Mouse (Mus musculus): Measurements from ENCODE around the gene Zdhhc9. TPM values are rescaled to one million over a fixed set of nuclear protein-coding genes. Genes with fewer than 3 reads are reported as not detected.
"Not testable (repeated sequence)": the region's sequence is repeated elsewhere in the genome, so short reads cannot be mapped to it uniquely, and the experiment has no call there.

The Zdhhc9 gene
- 3.0 and 3.6 TPM in 2 replicates for polyA plus RNA-seq (2016; fragmentation: Nextera tagmentation; extraction: Ambion mirVana)

DNA sequence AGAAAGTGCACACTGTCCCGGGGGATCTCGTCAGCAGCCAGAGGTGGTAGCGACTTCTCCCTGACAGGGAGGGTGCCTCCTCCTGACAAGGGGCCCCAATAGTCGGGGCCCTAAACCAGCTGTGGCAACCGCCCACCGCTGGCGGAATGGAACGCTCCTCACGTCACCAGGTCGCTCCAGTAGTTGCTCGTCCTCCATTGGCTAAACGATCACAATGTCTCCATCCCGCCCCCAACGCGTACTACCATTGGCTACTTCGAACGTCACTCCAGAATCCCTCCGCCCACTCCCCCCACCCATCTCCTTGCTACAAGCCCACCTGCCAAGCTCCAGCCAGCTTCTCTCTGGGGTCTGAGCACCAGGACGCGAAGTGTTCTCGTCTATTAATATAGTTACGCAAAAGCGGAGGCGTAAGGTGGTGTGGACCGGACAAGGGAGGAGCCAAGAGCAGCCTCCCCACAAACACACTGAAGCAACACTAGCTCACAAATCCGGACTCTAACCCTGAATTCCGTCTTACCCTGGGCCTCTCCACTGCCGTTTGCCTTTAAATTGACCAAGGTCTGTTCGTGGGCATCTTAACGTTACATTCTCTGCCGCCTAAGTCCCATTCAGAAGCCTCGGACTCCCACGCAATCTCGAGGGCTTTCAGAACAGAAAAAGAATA, at the start of gene Zdhhc9:
TSS of gene Zdhhc9 (minus strand) at position 360 of the 667 bp plus-strand sequence.
- H3K36me3 ChIP-seq (replicated peaks): no peaks in the 10 kb centered on the region
- peak within 1 kb of the TSS; percentile 85 for H3K27ac ChIP-seq
- WGBS: 20% methylated on average over 34 of the region's 34 CpGs

DNA sequence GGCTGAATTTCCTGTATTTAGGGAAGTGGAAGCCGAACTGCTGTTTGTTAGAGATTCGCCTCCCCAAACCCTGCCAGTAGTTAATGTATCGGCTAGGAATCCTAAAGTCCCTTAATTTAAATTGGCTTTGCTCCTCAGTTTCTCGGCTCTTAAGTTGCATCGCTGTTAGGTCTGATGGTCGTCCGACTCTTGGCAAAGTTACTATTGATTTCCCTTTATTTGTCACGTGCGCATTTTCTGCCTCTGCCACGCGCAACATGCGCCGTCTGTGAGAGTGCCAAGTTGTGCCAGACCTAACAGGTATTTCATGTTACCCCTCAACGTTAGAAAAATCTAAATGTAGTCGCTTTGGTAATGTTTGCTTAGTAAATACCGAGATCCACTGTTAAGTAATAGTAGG, 48.3 kb upstream of the Zdhhc9 start:
- H3K36me3 ChIP-seq (replicated peaks): peaks cover 31% of the 10 kb centered on the region
- peak overlapping the region; percentile 53; the same call in 1 of the 2 replicates for H3K27ac ChIP-seq
- 13% methylated on average over 16 of the region's 16 CpGs for WGBS
- peaks cover 8% of the 10 kb centered on the region for H3K4me1 ChIP-seq
- DNase-seq (ENCODE audit: extremely low spot score, low spot score): no peak
- no peaks in the 10 kb centered on the region for H3K9me3 ChIP-seq
- no peaks in the 10 kb centered on the region; the same call in 1 of the 2 replicates for H3K27me3 ChIP-seq (ENCODE audit: poor library complexity, severe bottlenecking)
- peak overlapping the region; percentile 59 for H3K4me3 ChIP-seq

More for the DNA sequence above, at the start of gene Zdhhc9:
- DNase-seq (ENCODE audit: extremely low spot score, low spot score): peak; percentile 87
- Histone ChIP-seq H3K4me3 (peak within 1 kb of the TSS; percentile 69), H3K4me1 (peaks cover 7% of the 10 kb centered on the region), H3K27me3 (ENCODE audit: poor library complexity, severe bottlenecking) (no peaks in the 10 kb centered on the region), H3K9me3 (no peaks in the 10 kb centered on the region)

DNA sequence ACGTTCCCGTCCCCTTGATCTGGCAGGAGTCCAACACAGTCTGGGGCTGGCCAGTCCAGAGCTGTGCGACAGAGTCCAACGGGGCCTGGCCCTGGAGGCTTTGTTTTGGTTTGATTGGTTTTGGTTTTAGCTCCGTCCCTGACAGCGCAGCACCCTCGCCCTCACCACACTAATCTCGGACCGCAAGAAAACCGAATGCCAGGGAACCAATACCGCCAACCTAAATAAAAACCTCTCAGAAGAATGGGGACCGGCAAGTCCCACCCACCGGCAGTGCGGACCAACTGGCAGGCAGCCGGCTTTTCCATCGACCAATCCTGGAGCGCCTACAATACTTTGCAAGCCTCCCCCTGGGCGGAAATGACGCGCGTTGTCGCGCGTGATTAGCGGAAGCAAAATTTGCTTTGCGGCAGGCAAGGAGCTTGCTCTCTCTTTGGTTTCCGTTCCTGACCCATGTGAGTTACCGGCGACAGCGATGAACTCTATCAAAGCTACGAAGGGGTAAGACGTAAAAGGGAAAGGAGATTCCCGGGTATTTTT, 47.9 kb upstream of the Zdhhc9 start, which contains the start of gene Utp14a:
TSS of gene Utp14a (plus strand) at position 395 of the 540 bp plus-strand sequence.
- Histone ChIP-seq H3K4me1 (peaks cover 8% of the 10 kb centered on the region), H3K36me3 (replicated peaks) (peaks cover 26% of the 10 kb centered on the region), H3K4me3 (peak within 1 kb of the TSS; percentile 59), H3K27ac (peak within 1 kb of the TSS; percentile 83), H3K9me3 (no peaks in the 10 kb centered on the region), H3K27me3 (ENCODE audit: poor library complexity, severe bottlenecking) (no peaks in the 10 kb centered on the region; the same call in 1 of the 2 replicates)
- peak; percentile 92 for DNase-seq (ENCODE audit: extremely low spot score, low spot score)
- 13% methylated on average over 33 of the region's 33 CpGs for WGBS

DNA sequence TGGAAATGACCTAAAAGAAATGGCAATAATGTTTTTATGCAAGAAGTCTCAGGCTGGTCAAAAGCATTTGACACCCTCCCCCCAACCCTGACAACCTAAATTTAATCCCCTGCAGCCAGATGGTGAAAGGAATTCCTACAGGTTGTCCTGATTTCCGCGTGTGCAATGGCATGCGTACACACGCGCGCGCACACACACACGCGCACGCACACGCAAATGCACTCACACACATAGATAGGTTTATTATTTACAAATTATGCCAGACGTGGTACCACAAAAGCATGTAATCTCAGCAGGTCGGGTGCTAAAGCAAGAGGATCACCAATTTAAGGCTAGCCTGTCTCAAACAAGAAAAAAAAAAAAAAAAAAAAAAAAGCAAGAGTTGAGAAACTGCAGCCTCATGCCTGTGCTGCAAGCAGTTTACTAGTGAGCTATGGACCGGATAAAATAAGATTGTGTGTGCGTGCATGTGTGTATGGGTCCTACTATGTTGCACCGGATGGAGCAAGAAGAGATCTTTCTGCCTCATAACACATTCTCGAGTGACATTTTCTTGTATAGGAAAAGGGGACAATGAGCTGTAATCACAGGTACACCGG, 47.3 kb upstream of the Zdhhc9 start:
- Histone ChIP-seq H3K27me3 (ENCODE audit: poor library complexity, severe bottlenecking) (no peaks in the 10 kb centered on the region; the same call in 1 of the 2 replicates), H3K27ac (peak overlapping the region; percentile 83), H3K4me3 (peak overlapping the region; percentile 59), H3K9me3 (no peaks in the 10 kb centered on the region), H3K4me1 (peaks cover 8% of the 10 kb centered on the region), H3K36me3 (replicated peaks) (peaks cover 20% of the 10 kb centered on the region)
- DNase-seq (ENCODE audit: extremely low spot score, low spot score): peak; percentile 14
- WGBS: 12% methylated on average over 18 of the region's 18 CpGs

DNA sequence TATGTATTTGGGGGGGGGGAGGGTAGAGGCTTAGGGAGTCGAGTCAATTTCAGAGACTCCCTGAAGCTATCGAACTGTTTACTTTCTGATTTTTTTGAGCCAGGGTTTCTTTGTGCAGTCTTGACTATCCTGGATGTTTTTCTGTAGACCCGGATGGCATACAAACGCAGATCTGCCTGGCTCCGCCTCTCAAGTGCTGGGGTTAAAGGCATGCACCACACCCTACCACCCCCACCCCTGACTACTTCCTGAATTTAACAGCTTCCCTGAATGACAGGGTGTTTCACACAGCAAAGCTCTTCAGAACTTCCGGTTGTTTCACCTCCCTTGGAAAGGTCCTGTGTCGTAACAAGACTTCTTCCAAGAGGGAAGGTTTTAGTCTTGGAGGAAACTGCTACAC, 25.7 kb upstream of the Zdhhc9 start:
- Histone ChIP-seq H3K27me3 (ENCODE audit: poor library complexity, severe bottlenecking) (no peaks in the 10 kb centered on the region), H3K4me3 (no peak overlapping the region), H3K4me1 (no peaks in the 10 kb centered on the region), H3K27ac (no peak overlapping the region), H3K36me3 (replicated peaks) (no peaks in the 10 kb centered on the region), H3K9me3 (no peaks in the 10 kb centered on the region)
- 76% methylated on average over 7 of the region's 7 CpGs for WGBS
- DNase-seq (ENCODE audit: extremely low spot score, low spot score): no peak

DNA sequence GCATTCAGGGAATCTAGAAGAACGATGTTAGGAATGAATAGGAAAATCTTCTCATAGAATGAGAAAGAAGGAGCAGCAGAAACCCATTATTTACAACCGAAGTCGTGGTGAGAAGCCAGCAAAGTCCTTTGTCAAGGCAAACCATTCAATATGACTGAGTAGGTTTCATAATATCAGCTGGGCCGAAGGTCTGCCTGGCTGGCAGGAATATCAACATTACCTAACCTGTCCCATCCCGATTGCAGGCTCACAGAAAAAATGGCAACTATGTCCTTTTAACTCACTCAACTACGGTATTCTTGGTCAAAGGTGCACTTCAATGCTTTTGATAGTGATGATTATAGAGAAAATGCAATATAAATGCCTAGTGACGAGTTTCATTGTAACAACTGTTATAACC, 17.5 kb upstream of the Zdhhc9 start:
- Histone ChIP-seq H3K9me3 (no peaks in the 10 kb centered on the region), H3K27me3 (ENCODE audit: poor library complexity, severe bottlenecking) (no peaks in the 10 kb centered on the region), H3K36me3 (replicated peaks) (no peaks in the 10 kb centered on the region), H3K27ac (no peak overlapping the region), H3K4me1 (no peaks in the 10 kb centered on the region), H3K4me3 (no peak overlapping the region)
- 87% methylated on average over 7 of the region's 7 CpGs for WGBS
- DNase-seq (ENCODE audit: extremely low spot score, low spot score): no peak

DNA sequence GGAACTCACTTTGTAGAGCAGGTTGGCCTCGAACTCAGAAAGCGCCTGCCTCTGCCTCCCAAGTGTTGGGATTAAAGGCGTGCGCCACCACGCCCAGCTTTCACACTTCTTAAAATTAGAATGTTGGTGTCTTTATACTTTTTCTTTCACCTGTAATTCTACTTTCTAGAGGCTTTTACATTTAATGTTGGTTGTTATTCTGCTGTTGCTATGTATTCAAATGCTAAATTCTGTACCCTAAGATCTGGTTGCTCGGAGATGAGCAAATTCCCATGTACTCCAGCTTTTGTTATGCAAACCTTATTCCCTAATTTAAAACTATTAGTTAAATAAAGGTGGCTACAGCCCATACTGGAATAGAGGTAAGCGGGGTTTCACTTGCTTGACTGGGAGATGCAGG, 14.0 kb upstream of the Zdhhc9 start:
- DNase-seq (ENCODE audit: extremely low spot score, low spot score): no peak
- no peaks in the 10 kb centered on the region for H3K27me3 ChIP-seq (ENCODE audit: poor library complexity, severe bottlenecking)
- H3K4me1 ChIP-seq: no peaks in the 10 kb centered on the region
- H3K4me3 ChIP-seq: no peak overlapping the region
- H3K9me3 ChIP-seq: no peaks in the 10 kb centered on the region
- 84% methylated on average over 7 of the region's 7 CpGs for WGBS
- no peaks in the 10 kb centered on the region for H3K36me3 ChIP-seq (replicated peaks)
- no peak overlapping the region for H3K27ac ChIP-seq

DNA sequence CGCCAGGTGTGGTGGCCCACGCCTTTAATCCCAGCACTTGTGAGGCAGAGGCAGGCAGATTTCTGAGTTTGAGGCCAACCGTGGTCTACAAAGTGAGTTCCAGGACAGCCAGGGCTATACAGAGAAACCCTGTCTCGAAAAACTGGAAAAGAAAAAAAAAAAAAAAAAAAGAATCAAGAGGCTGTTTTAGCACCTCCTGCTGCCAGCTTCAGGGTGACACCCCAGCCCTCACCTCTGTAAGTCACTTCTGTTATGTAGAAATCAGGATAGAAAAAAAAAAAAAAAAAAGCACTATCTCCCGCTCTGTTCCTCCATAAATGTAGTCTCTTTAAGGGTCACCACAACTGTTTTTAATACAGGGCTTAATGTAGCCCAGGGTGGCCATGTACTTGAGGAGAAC, 10.8 kb upstream of the Zdhhc9 start:
- no peaks in the 10 kb centered on the region for H3K36me3 ChIP-seq (replicated peaks)
- H3K27me3 ChIP-seq (ENCODE audit: poor library complexity, severe bottlenecking): no peaks in the 10 kb centered on the region
- H3K4me1 ChIP-seq: no peaks in the 10 kb centered on the region
- H3K4me3 ChIP-seq: no peak overlapping the region
- DNase-seq (ENCODE audit: extremely low spot score, low spot score): no peak
- WGBS: 86% methylated on average over 5 of the region's 5 CpGs
- no peak overlapping the region for H3K27ac ChIP-seq
- H3K9me3 ChIP-seq: no peaks in the 10 kb centered on the region

DNA sequence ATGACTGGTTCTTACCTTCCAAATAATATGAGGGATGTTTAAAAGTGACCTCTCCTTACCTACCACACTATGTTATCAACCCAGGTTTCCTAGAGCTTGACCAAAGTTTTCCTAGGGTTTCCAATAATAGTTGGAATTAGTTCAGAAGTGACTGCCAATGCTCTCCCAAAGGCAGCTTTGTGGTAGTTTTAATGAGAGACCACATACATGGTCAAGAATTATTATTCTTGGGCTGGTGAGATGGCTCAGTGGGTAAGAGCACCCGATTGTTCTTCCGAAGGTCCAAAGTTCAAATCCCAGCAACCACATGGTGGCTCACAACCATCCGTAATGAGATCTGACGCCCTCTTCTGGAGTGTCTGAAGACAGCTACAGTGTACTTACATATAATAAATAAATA, 1.1 kb upstream of the Zdhhc9 start:
- H3K9me3 ChIP-seq; H3K27me3 ChIP-seq (ENCODE audit: poor library complexity, severe bottlenecking); H3K36me3 ChIP-seq (replicated peaks); H3K27ac ChIP-seq; H3K4me3 ChIP-seq; DNase-seq (ENCODE audit: extremely low spot score, low spot score); H3K4me1 ChIP-seq: not testable (repeated sequence)
- 70% methylated on average over 4 of the region's 4 CpGs for WGBS

DNA sequence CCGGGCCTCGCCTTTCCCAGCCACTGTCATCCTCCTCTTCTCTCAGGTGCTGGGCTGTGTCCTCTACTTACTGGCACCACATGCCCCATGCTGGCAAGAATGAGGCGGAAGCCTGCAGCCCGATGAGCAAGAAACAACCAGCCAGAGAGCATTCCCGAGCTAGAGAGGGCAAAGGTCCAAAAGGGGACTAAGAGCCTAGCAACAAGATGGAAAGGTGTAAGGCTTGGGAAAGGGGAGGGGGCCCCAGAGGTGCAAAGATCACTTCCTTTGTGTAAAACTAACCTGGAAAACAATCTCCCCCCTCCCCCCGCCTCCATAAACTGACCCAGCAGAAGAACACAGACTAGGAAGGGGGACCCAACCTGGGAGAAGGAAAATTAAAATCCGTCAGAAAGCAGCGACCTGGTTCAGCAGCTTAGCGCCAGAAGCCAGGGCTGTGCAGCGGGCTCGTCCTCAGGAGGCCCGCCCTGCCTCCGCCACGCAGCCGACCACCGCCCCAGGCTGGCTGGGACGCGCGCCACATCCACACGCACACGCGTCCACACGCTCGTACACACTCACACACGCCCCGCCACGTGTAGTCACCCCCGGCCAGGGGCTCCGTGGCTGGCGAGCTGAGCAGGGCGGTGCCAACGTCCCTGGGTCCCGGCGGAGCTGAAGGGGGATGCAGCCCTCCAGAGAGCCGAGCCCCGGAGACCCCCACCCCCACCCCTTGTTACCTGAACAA, 754 bp downstream of the Zdhhc9 start:
- Histone ChIP-seq H3K36me3 (replicated peaks) (no peaks in the 10 kb centered on the region), H3K27ac (peak overlapping the region; percentile 85), H3K9me3 (no peaks in the 10 kb centered on the region), H3K27me3 (ENCODE audit: poor library complexity, severe bottlenecking) (no peaks in the 10 kb centered on the region), H3K4me3 (peak overlapping the region; percentile 69), H3K4me1 (peaks cover 7% of the 10 kb centered on the region)
- no peak for DNase-seq (ENCODE audit: extremely low spot score, low spot score)
- WGBS: 14% methylated on average over 36 of the region's 36 CpGs

DNA sequence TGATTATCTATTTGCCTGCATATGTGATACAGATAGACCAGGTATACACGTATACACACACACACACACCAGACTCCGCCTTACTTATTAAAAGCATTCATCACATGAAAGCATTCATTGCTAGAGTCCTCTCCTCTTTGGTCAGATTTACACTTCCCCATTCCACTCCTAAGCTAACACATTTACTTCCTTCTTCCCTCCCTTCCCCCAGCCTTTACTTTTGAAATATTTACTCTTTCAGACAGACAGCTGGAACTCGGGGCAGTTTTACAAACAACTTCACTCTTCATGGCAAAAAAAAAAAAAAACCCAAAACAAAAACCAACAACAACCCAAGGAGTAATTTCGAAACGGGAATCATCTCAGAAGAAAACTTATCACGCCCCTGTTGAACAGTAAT, 4.2 kb downstream of the Zdhhc9 start:
- no peak overlapping the region for H3K4me3 ChIP-seq
- 86% methylated on average over 6 of the region's 6 CpGs for WGBS
- H3K4me1 ChIP-seq: peaks cover 7% of the 10 kb centered on the region
- H3K36me3 ChIP-seq (replicated peaks): peaks cover 4% of the 10 kb centered on the region; the same call in 1 of the 2 replicates
- DNase-seq (ENCODE audit: extremely low spot score, low spot score): no peak
- no peaks in the 10 kb centered on the region for H3K27me3 ChIP-seq (ENCODE audit: poor library complexity, severe bottlenecking)
- no peaks in the 10 kb centered on the region for H3K9me3 ChIP-seq
- no peak overlapping the region for H3K27ac ChIP-seq

DNA sequence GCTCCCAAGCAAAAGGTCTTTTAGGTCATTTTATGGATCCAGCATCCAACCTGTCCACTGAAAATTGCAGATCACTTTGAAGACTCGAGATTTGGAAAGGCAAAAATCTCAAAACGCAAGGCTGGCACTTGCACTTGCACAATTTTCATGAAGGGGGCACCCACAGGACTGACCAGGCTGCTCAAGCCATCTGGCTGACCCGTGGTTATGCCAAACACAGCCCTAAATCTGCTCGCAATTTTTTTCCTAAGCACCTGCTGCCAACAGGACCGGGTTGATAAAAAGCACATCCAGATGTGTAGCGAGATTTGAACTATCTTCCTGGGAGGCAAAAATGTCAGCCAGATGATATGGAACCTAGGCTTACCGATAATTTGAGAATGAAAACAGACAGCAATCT, 4.9 kb downstream of the Zdhhc9 start:
- H3K4me3 ChIP-seq: no peak overlapping the region
- H3K4me1 ChIP-seq: peaks cover 7% of the 10 kb centered on the region
- no peak overlapping the region for H3K27ac ChIP-seq
- WGBS: 84% methylated on average over 7 of the region's 7 CpGs
- DNase-seq (ENCODE audit: extremely low spot score, low spot score): no peak
- peaks cover 4% of the 10 kb centered on the region; the same call in 1 of the 2 replicates for H3K36me3 ChIP-seq (replicated peaks)
- no peaks in the 10 kb centered on the region for H3K27me3 ChIP-seq (ENCODE audit: poor library complexity, severe bottlenecking)
- H3K9me3 ChIP-seq: no peaks in the 10 kb centered on the region

Measured in forebrain, embryonic 10.5 days (tissue).